Mouse (Mus musculus) heart, embryonic 11.5 days (tissue): ENCODE results near the gene Gnai2. TPM values are rescaled to one million over a fixed set of nuclear protein-coding genes. Genes with fewer than 3 reads are reported as not detected.
"Not testable (repeated sequence)": the region's sequence is repeated elsewhere in the genome, so short reads cannot be mapped to it uniquely, and the experiment has no call there.

ENCODE experiments used
- ATAC-seq: fragments of 200-750 bp; cut with Nextera tagmentation; replicated peaks from 2 replicates; pipeline ENCODE4 v1.8.0; 2017; ENCODE audit warnings: moderate library complexity; ENCODE audit not compliant: insufficient number of reproducible peaks, low FRiP score, low TSS enrichment
- H3K27ac ChIP-seq: fragments of 300-500 bp; sonication (generic); 2 replicates; pipeline ENCODE4 v1.5.1; 2014; ENCODE audit warnings: mild to moderate bottlenecking, low read depth, low read length
- H3K27me3 ChIP-seq: fragments of 300-500 bp; sonication (generic); 2 replicates; pipeline ENCODE4 v1.6.1; 2014; ENCODE audit warnings: mild to moderate bottlenecking, low read length, mixed read lengths; ENCODE audit not compliant: control insufficient read depth, insufficient read depth
- H3K36me3 ChIP-seq: fragments of 300-500 bp; sonication (generic); 2 replicates; pipeline ENCODE4 v1.6.1; 2014; ENCODE audit warnings: mild to moderate bottlenecking, low read length, moderate library complexity, mixed read lengths; ENCODE audit not compliant: control insufficient read depth, insufficient read depth
- H3K4me1 ChIP-seq: fragments of 300-500 bp; sonication (generic); 2 replicates; pipeline ENCODE4 v1.6.1; 2014; ENCODE audit warnings: low read length; ENCODE audit not compliant: control insufficient read depth, insufficient read depth
- H3K4me2 ChIP-seq: fragments of 300-500 bp; sonication (generic); 2 replicates; pipeline ENCODE4 v1.6.1; 2014; ENCODE audit warnings: mild to moderate bottlenecking, moderate library complexity
- H3K4me3 ChIP-seq: fragments of 300-500 bp; sonication (generic); 2 replicates; pipeline ENCODE4 v1.5.1; 2014; ENCODE audit warnings: low read depth, low read length
- H3K9ac ChIP-seq: fragments of 300-500 bp; sonication (generic); 2 replicates; pipeline ENCODE4 v1.6.1; 2014; ENCODE audit warnings: mild to moderate bottlenecking, low read depth, low read length, moderate library complexity
- H3K9me3 ChIP-seq: fragments of 300-500 bp; sonication (generic); replicated peaks from 2 replicates; pipeline ENCODE4 v1.6.1; 2016; ENCODE audit warnings: low read length; ENCODE audit not compliant: control insufficient read depth
- WGBS: fragments of 180-500 bp; shearing (Covaris S2); extraction: QIAGEN DNeasy Blood & Tissue Kit; methylation state at CpG from one replicate; pipeline ENCODE4 v1.1.7; 2014; ENCODE audit not compliant: insufficient replicate concordance; 5-methylcytosine and 5-hydroxymethylcytosine counted together
- polyA plus RNA-seq: library from polyadenylated mRNA; unstranded; fragments of >200 nt; fragmentation: Nextera tagmentation; extraction: Ambion mirVana; gene quantifications from 2 replicates; pipeline ENCODE4 v1.2.1, GENCODE M21; 2014

Gnai2 gene
- polyA plus RNA-seq, 1 experiment from 2014 or later = 316 TPM

DNA sequence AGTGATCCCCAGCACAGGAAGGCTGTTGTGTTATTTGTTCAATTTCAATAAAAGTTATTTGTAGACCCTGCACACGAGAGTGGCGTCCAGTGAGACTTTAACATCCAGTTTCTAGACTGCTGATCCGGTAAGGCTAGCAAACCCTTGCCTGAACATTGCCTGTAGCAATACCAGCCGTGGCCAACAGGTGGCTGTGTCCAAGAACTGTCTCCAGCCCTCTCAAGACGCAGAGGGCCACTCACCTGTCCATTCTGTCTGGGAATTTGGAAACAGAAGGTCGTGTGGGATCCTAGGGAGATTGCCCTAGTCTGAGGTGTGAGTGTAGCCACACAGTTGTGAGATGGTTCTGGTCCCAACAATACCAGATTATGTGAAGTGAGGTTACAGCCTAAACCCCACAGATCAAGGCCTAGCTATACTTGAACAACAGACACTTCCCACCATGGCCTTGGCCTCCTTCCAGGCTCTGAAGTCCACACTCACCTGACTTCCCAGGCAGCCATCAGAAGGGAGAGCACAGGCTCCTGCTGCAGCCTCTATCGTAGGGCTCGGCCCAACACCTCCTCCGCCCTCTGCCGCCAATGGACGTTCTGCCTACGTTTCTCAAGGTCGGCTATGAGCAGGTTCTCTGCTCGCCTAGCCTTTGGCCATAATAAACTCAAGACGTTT lies 69.0 kb downstream of the Gnai2 start:
- 0 out of 2 replicates have a peak overlapping the region, but pooled peaks have one; percentile 10 for H3K4me3 ChIP-seq

DNA sequence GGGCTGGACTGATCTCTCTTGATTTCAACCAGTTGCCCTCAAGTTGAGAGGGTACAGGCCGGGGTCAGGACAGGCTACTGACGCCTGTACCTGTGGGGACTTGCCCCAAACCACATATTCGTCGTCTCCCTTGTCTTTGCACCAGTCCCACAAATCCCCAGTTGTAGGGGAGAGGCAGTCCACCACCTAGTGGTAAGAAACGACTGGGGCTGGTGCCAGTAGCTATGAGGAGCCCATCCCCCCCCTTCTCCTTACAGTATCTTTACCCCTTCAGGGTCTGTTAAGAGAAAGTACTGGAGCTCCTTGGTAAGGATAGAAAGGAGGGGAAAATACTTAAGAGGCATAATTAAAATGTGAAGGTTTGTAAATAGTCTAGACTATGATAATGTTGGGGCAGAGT lies 69.6 kb downstream of the Gnai2 start:
- H3K4me1 ChIP-seq = peaks cover 32% of the 10 kb centered on the region
- H3K9ac ChIP-seq, H3K4me3 ChIP-seq, ATAC-seq, H3K9me3 ChIP-seq, H3K27me3 ChIP-seq: not testable (repeated sequence)
- 43% methylated on average over 5 of the region's 5 CpGs for whole genome bisulfite sequencing
- H3K27ac ChIP-seq = 0 out of 2 replicates have a peak overlapping the region, but pooled peaks have one; percentile 4
- H3K4me2 ChIP-seq = 0 out of 2 replicates have a peak overlapping the region, but pooled peaks have one; percentile 14
- peaks cover 21% of the 10 kb centered on the region for H3K36me3 ChIP-seq

More for the DNA sequence above, 69.0 kb downstream of the Gnai2 start:
- H3K27me3 ChIP-seq = no peaks in the 10 kb centered on the region
- 49% methylated on average over 15 of the region's 15 CpGs for WGBS
- peaks cover 38% of the 10 kb centered on the region for H3K4me1 ChIP-seq
- 0 out of 2 replicates have a peak overlapping the region, but pooled peaks have one; percentile 39 for H3K9ac ChIP-seq
- H3K27ac ChIP-seq = peak overlapping the region; percentile 86
- no peaks in the 10 kb centered on the region for H3K9me3 ChIP-seq
- peaks cover 19% of the 10 kb centered on the region for H3K36me3 ChIP-seq
- no peak for ATAC-seq
- peak overlapping the region; percentile 93 for H3K4me2 ChIP-seq

Other genes with a start within 250 kb of the Gnai2 start
- 5.9 and 7.1 TPM in 2 replicates for gene Cacna2d2, start 235.8 kb downstream of the Gnai2 start, polyA plus RNA-seq
- 37.0 and 40.6 TPM in 2 replicates for gene Tmem115, start 101.4 kb downstream of the Gnai2 start, polyA plus RNA-seq
- 16.6 and 21.9 TPM in 2 replicates for gene Cyb561d2, start 93.2 kb downstream of the Gnai2 start, polyA plus RNA-seq
- 26.8 TPM in 2 replicates for gene Nprl2, start 93.1 kb downstream of the Gnai2 start, polyA plus RNA-seq
- gene Zmynd10, start 88.1 kb downstream of the Gnai2 start, polyA plus RNA-seq = not detected in 2 replicates
- gene Rassf1, start 83.8 kb downstream of the Gnai2 start, polyA plus RNA-seq = 38.9 and 45.7 TPM in 2 replicates
- 60.4 and 63.3 TPM in 2 replicates for gene Tusc2, start 72.1 kb downstream of the Gnai2 start, polyA plus RNA-seq
- 105 and 117 TPM in 2 replicates for gene Hyal2, start 67.4 kb downstream of the Gnai2 start, polyA plus RNA-seq
- gene Hyal1, start 58.4 kb downstream of the Gnai2 start, polyA plus RNA-seq = 3.4 and 3.5 TPM in 2 replicates
- 12.2 and 15.2 TPM in 2 replicates for gene Naa80, start 56.5 kb downstream of the Gnai2 start, polyA plus RNA-seq
- 0.14 and 0.33 TPM in 2 replicates for gene Hyal3, start 54.5 kb downstream of the Gnai2 start, polyA plus RNA-seq
- 57.5 and 59.1 TPM in 2 replicates for gene Ifrd2, start 47.7 kb downstream of the Gnai2 start, polyA plus RNA-seq
- 5.1 and 5.3 TPM in 2 replicates for gene Sema3b, start 26.1 kb downstream of the Gnai2 start, polyA plus RNA-seq
- gene Slc38a3, start 34.2 kb upstream of the Gnai2 start, polyA plus RNA-seq = 2.8 and 3.3 TPM in 2 replicates
- 0.42 and 1.2 TPM in 2 replicates for gene Gnat1, start 44.3 kb upstream of the Gnai2 start, polyA plus RNA-seq
- 4.6 and 5.8 TPM in 2 replicates for gene Sema3f, start 75.1 kb upstream of the Gnai2 start, polyA plus RNA-seq
- gene Rbm5, start 135.6 kb upstream of the Gnai2 start, polyA plus RNA-seq = 113 and 135 TPM in 2 replicates
- gene Rbm6, start 237.9 kb upstream of the Gnai2 start, polyA plus RNA-seq = 46.0 and 51.3 TPM in 2 replicates